Mouse (Mus musculus) brown adipose tissue, adult 24 weeks (tissue): ENCODE measurements at regions not wholly inside any gene's neighbourhood (a gene's known extent, or its start where the extent isn't known, plus 50 kb on each side); places are given as distances from the start of the nearest gene placed in this dataset.
A peak's percentile ranks its signal among the peaks of the same experiment; 100 is the strongest.
"Not testable (repeated sequence)": the region's sequence is repeated elsewhere in the genome, so short reads cannot be mapped to it uniquely, and the experiment has no call there.

Source experiments
- H3K27ac ChIP-seq: fragments of 200-500 bp; replicated peaks from 2 replicates; pipeline ENCODE4 v1.5.1; 2012; ENCODE audit warnings: low read depth, mild to moderate bottlenecking, low read length
- H3K4me1 ChIP-seq: fragments of 200-500 bp; 2 replicates; pipeline ENCODE4 v1.6.1; 2012; ENCODE audit warnings: low read length, mixed read lengths; ENCODE audit not compliant: control insufficient read depth, insufficient read depth, insufficient read length
- H3K4me3 ChIP-seq: fragments of 200-500 bp; 2 replicates; pipeline ENCODE4 v1.5.1; 2012; ENCODE audit warnings: low read depth, mild to moderate bottlenecking, low read length, moderate library complexity; ENCODE audit not compliant: insufficient read depth

- H3K27ac ChIP-seq: peak overlapping the region; percentile 57
- H3K4me3 ChIP-seq: peak overlapping the region; percentile 86
- H3K4me1 ChIP-seq: not testable (repeated sequence)
Observed at GRCm38 (mm10) chr17:17293932-17294534, 80.1 kb upstream of the Riok2 start.

GRCm38 (mm10) chr17:17295037-17295436 lies 79.1 kb upstream of the Riok2 start:
- H3K27ac ChIP-seq, H3K4me1 ChIP-seq: not testable (repeated sequence)

DNA sequence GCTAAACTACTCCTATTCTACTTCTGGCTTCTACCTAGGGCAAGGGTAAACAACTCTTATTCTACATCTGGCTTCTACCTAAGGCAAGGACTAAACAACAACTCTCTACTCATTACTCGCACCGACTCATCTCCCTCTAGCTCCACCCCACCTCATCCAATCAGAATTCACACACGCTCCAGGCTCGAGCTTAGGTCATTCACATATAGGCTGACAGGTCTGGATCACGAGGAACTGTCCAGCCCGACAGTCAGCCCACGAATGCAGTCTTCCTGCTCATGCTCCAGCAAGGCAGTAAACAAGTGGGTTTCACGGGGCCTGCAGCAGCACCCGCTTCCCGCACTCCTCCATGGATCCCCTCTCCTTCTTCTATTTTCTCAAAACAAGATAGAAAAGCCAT lies 70.6 kb upstream of the Riok2 start:
- not testable (repeated sequence) for H3K4me1 ChIP-seq, H3K4me3 ChIP-seq, H3K27ac ChIP-seq

More at GRCm38 (mm10) chr17:17295037-17295436, 79.1 kb upstream of the Riok2 start:
- H3K4me3 ChIP-seq: not testable (repeated sequence)
